Mouse (Mus musculus): ENCODE measurements around the gene Tbk1. TPM values are rescaled to one million over a fixed set of nuclear protein-coding genes. Genes with fewer than 3 reads are reported as not detected.

Gene Tbk1
- polyA plus RNA-seq (2012), result 0.09 and 0.18 TPM in 2 replicates

DNA sequence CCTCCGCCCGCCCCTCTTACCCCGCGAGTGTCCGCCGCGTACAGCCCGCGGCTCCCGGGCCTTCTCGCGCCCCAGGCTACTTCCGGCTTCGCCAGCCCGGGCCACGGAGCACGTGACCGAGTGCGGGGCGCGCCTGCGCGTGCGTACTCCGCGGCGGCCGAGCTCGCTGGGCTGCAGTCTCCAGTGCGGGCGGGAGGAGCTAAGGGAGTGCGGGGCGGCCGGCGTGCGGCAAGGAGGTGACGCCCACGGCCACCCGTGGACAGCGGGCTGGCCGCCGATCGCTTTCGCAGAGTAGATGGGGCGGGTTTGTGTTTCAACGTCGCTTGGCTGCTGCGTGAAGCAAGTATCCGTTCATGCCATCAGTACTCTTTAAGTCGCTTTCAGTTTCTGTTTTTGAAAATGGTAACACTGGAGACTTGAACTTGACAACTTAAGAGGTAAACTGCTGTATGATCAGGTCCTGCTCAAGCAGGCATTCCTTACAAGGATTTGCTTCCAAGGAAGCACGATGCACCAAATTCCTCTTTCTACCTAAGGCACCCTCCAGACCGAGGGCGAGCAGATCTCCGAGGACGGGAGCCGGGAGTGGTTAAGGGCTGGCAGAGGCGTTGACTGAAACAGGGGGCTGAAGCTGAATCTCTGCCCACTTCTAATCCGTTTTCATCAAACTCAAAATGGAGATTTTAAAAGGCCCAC lies at the start of gene Tbk1:
Gene Tbk1, minus strand, starts transcription at position 113 of the 696 bp plus-strand sequence.
- Histone ChIP-seq H3K4me1 (ENCODE audit: control insufficient read depth) (peaks cover 28% of the 10 kb centered on the region), H3K9me3 (ENCODE audit: control insufficient read depth, low read length) (no peaks in the 10 kb centered on the region), H3K36me3 (ENCODE audit: control insufficient read depth) (peaks cover 48% of the 10 kb centered on the region), H3K27me3 (ENCODE audit: control insufficient read depth) (no peaks in the 10 kb centered on the region), H3K4me3 (replicated peaks) (peak within 1 kb of the TSS; percentile 95)
- TF ChIP-seq GATA1 (IDR thresholded peaks at IDR 0.05; ENCODE audit: low read length) (no peak), TAL1 (IDR thresholded peaks at IDR 0.05; ENCODE audit: low read length) (no peak)

GRCm38 (mm10) chr10:121636276-121636675 lies 49.7 kb upstream of the Tbk1 start:
- Histone ChIP-seq H3K36me3 (ENCODE audit: control insufficient read depth) (no peaks in the 10 kb centered on the region), H3K4me3 (replicated peaks) (no peak overlapping the region), H3K27me3 (ENCODE audit: control insufficient read depth) (peaks cover 14% of the 10 kb centered on the region), H3K9me3 (ENCODE audit: control insufficient read depth, low read length) (no peaks in the 10 kb centered on the region), H3K4me1 (ENCODE audit: control insufficient read depth) (no peaks in the 10 kb centered on the region; the same call in 1 of the 2 replicates)
- TF ChIP-seq TAL1 (IDR thresholded peaks at IDR 0.05; ENCODE audit: low read length) (no peak), GATA1 (IDR thresholded peaks at IDR 0.05; ENCODE audit: low read length) (no peak)

DNA sequence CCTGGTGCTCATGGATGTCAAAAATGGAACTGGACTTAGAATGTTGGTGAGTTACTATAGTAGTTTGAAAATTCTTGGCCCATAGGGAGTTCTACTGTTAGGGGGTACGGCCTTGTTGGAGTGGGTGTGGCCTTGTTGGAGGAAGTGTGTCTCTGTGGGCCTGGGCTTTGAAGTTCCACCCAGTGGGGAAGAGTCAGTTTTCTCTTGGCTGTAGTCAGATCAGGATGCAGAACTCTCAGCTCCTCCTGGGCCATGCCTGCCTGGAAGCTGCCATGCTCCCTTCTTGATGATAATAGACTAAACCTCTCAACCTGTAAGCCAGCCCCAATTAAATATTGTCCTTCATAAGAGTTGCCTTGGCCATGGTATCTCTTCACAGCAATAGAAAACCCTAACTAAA lies 47.6 kb upstream of the Tbk1 start:
- no peaks in the 10 kb centered on the region for H3K27me3 ChIP-seq (ENCODE audit: control insufficient read depth)
- no peaks in the 10 kb centered on the region for H3K36me3 ChIP-seq (ENCODE audit: control insufficient read depth)
- no peak for TF ChIP-seq GATA1 (IDR thresholded peaks at IDR 0.05; ENCODE audit: low read length)
- TF ChIP-seq TAL1 (IDR thresholded peaks at IDR 0.05; ENCODE audit: low read length), result no peak
- H3K4me3 ChIP-seq (replicated peaks), result no peak overlapping the region
- H3K4me1 ChIP-seq (ENCODE audit: control insufficient read depth), result no peaks in the 10 kb centered on the region
- H3K9me3 ChIP-seq (ENCODE audit: control insufficient read depth, low read length), result no peaks in the 10 kb centered on the region

GRCm38 (mm10) chr10:121628561-121629040 lies 42.0 kb upstream of the Tbk1 start:
- no peaks in the 10 kb centered on the region for H3K27me3 ChIP-seq (ENCODE audit: control insufficient read depth)
- H3K4me3 ChIP-seq (replicated peaks), result no peak overlapping the region
- H3K36me3 ChIP-seq (ENCODE audit: control insufficient read depth), result peaks cover 2% of the 10 kb centered on the region; the same call in 1 of the 2 replicates
- no peaks in the 10 kb centered on the region for H3K9me3 ChIP-seq (ENCODE audit: control insufficient read depth, low read length)
- TF ChIP-seq GATA1 (IDR thresholded peaks at IDR 0.05; ENCODE audit: low read length) (no peak), TAL1 (IDR thresholded peaks at IDR 0.05; ENCODE audit: low read length) (no peak)
- peaks cover 36% of the 10 kb centered on the region for H3K4me1 ChIP-seq (ENCODE audit: control insufficient read depth)

DNA sequence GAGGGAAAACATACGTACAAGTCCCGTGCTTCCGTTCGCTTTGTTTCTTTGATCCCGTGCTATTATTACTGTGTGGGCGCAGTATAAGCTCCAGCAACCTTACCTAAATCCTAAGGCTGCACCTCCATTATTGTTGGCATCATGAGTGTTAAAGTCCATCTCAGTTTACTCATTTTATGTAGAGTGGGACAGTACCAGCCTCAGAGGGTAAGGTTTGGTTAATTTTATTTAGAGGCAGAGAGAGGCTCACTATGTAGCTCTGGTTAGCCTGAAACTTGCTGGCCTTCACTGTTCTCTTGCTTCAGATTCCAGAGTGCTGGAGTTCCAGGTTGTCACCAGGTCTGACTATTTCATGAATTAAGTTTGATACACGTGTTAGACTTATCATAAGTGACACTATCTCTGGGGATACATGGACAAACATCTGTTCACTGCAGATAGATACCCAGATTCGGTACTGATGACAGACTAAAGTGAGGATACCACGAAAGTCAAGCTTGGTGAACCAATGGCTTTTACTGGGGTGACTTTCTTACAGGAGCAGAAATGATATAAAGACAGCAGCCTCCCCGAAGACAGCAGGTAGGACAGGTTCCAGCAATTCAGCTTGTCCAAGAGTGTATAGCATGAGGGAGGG lies 40.7 kb upstream of the Tbk1 start:
- Histone ChIP-seq H3K4me1 (ENCODE audit: control insufficient read depth) (peaks cover 36% of the 10 kb centered on the region), H3K9me3 (ENCODE audit: control insufficient read depth, low read length) (no peaks in the 10 kb centered on the region), H3K36me3 (ENCODE audit: control insufficient read depth) (peaks cover 11% of the 10 kb centered on the region), H3K4me3 (replicated peaks) (peak overlapping the region; percentile 91), H3K27me3 (ENCODE audit: control insufficient read depth) (no peaks in the 10 kb centered on the region)
- TF ChIP-seq GATA1 (IDR thresholded peaks at IDR 0.05; ENCODE audit: low read length), result no peak
- no peak for TF ChIP-seq TAL1 (IDR thresholded peaks at IDR 0.05; ENCODE audit: low read length)

DNA sequence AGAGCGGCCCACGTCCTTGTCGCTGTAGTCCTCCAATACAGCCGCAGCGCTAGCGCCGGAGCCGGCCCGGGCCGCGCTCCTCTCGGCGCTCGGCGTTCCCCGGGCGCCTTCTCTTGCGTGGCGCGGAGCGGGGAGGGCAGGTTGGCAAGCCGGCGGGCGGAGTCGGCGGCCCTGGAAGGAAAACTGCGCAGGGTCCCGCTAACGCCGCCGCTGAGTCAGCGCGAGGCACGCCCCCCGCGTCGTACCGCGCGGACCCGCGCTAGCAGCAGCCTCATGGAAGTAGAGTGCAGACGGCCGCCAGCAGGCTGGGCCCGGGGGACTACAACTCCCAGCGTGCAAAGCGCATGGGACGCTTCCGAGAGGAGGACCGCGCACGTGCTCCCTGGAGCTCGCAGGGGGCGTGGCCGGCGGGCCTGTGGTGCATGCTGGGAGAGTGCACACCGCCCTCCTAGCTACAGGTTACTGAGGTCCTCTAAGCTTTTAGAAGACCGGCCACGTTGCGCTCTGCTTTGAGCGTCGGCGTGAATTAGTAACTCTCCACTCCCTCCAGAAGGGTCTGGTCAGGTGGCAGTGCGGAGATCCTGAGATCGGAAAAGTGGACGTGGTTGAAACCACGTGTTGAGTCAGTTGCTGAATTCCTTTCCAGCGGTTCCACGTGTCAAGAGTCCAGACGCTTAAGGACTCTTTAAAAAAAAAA lies 39.7 kb upstream of the Tbk1 start, which contains the start of gene Xpot:
Gene Xpot, minus strand, starts transcription at position 147 of the 697 bp plus-strand sequence.
- TF ChIP-seq TAL1 (IDR thresholded peaks at IDR 0.05; ENCODE audit: low read length) (no peak), GATA1 (IDR thresholded peaks at IDR 0.05; ENCODE audit: low read length) (no peak)
- no peaks in the 10 kb centered on the region for H3K9me3 ChIP-seq (ENCODE audit: control insufficient read depth, low read length)
- H3K36me3 ChIP-seq (ENCODE audit: control insufficient read depth), result peaks cover 21% of the 10 kb centered on the region
- no peaks in the 10 kb centered on the region for H3K27me3 ChIP-seq (ENCODE audit: control insufficient read depth)
- peak within 1 kb of the TSS; percentile 91 for H3K4me3 ChIP-seq (replicated peaks)
- H3K4me1 ChIP-seq (ENCODE audit: control insufficient read depth), result peaks cover 36% of the 10 kb centered on the region

DNA sequence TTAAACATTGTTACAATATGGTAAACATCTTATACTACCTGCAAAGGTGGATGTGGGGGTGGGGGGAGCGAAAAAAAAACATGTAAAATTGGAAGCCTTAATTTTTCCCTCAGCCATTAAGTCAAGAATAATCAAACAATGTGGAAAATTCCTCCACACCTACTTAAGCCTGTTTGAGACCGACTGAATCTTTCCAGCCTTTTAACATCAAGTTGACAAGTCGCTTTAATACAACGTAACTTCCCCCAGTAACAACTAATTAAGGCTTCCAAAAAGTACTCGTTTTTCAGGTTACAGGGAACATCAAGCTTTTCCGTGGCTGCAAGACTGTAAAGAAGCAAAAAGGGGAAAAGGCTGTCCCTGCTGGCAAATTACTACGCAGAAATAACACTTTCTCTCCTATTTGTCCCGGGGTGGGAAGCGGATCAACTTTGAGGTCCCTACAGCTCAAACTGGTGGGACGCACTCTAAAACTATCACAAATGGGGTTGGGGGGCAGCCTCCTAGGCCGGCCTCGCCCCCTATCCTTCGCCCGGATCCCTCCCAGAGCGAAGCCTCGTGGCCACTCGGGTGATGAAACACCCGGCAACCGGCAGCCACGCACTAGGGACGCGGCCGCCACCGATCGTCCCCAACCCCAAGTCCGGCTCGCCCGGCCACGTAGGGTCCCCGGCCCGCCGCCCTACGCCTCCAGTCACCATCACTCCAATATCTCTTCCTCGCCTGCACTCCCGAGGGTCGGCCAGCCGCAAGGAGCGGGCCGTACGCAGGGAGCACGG lies 39.0 kb upstream of the Tbk1 start:
- Histone ChIP-seq H3K27me3 (ENCODE audit: control insufficient read depth) (no peaks in the 10 kb centered on the region), H3K9me3 (ENCODE audit: control insufficient read depth, low read length) (no peaks in the 10 kb centered on the region), H3K4me1 (ENCODE audit: control insufficient read depth) (peaks cover 36% of the 10 kb centered on the region), H3K4me3 (replicated peaks) (peak overlapping the region; percentile 91), H3K36me3 (ENCODE audit: control insufficient read depth) (peaks cover 29% of the 10 kb centered on the region)
- TF ChIP-seq TAL1 (IDR thresholded peaks at IDR 0.05; ENCODE audit: low read length) (no peak), GATA1 (IDR thresholded peaks at IDR 0.05; ENCODE audit: low read length) (no peak)

- H3K9me3 ChIP-seq (ENCODE audit: control insufficient read depth, low read length), result no peaks in the 10 kb centered on the region
- H3K4me1 ChIP-seq (ENCODE audit: control insufficient read depth), result peaks cover 36% of the 10 kb centered on the region
- TF ChIP-seq GATA1 (IDR thresholded peaks at IDR 0.05; ENCODE audit: low read length) (no peak), TAL1 (IDR thresholded peaks at IDR 0.05; ENCODE audit: low read length) (no peak)
- H3K36me3 ChIP-seq (ENCODE audit: control insufficient read depth), result peaks cover 35% of the 10 kb centered on the region
- H3K4me3 ChIP-seq (replicated peaks), result peak overlapping the region; percentile 91
- H3K27me3 ChIP-seq (ENCODE audit: control insufficient read depth), result no peaks in the 10 kb centered on the region
Measured at GRCm38 (mm10) chr10:121625006-121625405, 38.4 kb upstream of the Tbk1 start.
